Mouse (Mus musculus): Measurements from ENCODE around the gene Zfp263. TPM values are rescaled to one million over a fixed set of nuclear protein-coding genes. Genes with fewer than 3 reads are reported as not detected.

Zfp263 gene
- polyA plus RNA-seq, 1 experiment, result 22.5 TPM

DNA sequence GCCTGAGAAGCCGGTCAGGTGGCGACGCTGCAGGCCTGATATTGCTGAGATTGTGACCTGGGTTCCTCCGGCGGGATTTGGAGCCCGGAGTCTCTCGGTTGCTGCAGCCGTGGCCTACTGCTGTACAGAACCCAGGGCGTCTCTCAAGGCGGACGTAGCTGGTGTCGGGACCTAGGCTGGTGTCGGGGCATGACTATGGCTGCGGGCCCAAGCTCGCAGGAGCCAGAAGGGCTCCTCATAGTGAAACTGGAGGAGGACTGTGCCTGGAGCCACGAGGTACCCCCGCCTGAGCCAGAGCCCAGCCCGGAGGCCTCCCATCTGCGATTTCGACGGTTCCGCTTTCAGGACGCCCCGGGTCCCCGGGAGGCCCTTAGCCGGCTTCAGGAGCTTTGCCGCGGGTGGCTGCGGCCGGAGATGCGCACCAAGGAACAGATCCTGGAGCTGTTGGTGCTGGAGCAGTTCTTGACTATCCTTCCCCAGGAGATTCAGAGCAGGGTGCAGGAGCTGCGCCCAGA, 350 bp downstream of the Zfp263 start:
- no peak for DNase-seq (ENCODE audit: low read depth)
- TF ChIP-seq CTCF (IDR thresholded peaks at IDR 0.05; ENCODE audit: borderline replicate concordance, extremely low read depth, insufficient read depth, insufficient read length), result no peak

DNA sequence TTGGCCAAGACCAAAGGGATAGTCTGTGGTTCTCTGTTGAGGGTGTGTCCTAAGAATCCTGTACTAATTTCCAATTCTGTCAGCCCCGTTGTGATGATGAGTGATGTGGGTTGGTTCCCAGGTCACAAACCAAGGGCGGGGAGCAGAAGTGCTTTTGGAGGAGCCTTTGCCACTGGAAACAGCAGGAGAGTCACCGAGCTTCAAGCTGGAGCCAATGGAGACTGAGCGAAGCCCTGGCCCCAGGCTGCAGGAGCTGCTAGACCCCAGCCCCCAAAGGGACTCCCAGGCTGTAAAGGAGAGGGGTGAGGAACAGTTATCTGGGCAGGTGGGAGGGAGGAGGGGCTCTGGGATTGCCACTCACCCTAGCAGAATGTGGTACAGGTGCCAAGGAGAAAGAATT, 1.8 kb downstream of the Zfp263 start:
- TF ChIP-seq POLR2A (IDR thresholded peaks at IDR 0.05; ENCODE audit: borderline replicate concordance, extremely low read depth, insufficient read depth, insufficient read length, poor library complexity, severe bottlenecking) (no peak), CTCF (IDR thresholded peaks at IDR 0.05; ENCODE audit: borderline replicate concordance, extremely low read depth, insufficient read depth, insufficient read length) (no peak)
- DNase-seq (ENCODE audit: low read depth), result no peak

DNA sequence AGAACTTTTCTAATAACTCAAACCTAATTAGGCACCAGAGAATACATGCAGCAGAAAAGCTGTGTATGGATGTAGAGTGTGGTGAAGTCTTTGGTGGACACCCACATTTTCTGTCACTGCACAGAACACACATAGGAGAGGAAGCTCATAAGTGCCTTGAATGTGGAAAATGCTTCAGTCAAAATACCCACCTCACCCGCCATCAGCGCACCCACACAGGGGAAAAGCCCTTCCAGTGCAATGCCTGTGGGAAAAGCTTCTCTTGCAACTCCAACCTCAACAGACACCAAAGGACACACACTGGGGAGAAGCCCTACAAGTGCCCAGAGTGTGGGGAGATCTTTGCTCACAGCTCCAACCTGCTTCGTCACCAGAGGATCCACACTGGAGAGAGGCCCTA, 5.1 kb downstream of the Zfp263 start:
- no peak for DNase-seq (ENCODE audit: low read depth)

DNA sequence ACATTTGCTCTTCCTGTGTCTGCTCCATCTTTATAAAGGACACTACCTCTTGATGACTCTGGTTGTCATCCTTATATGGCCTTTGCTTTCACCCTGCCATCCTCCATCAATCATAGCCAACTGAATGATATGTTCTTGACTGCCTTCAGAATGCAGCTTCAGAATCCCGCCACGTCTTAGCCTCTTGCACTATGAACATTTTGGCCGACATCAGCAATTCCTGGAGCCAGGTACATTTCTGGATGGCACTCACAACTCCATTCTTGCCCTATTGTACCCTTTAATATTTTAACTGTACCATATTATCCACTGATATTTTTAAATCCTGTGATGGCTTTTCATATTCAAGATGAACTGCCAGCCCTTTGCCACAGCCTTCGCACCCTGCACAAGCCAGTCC, 27.7 kb downstream of the Zfp263 start:
- DNase-seq (ENCODE audit: low read depth), result no peak
- TF ChIP-seq POLR2A (IDR thresholded peaks at IDR 0.05; ENCODE audit: borderline replicate concordance, extremely low read depth, insufficient read depth, insufficient read length, poor library complexity, severe bottlenecking), result no peak
- TF ChIP-seq CTCF (IDR thresholded peaks at IDR 0.05; ENCODE audit: borderline replicate concordance, extremely low read depth, insufficient read depth, insufficient read length), result no peak

More for the DNA sequence above, 5.1 kb downstream of the Zfp263 start:
- TF ChIP-seq CTCF (IDR thresholded peaks at IDR 0.05; ENCODE audit: borderline replicate concordance, extremely low read depth, insufficient read depth, insufficient read length) (no peak), POLR2A (IDR thresholded peaks at IDR 0.05; ENCODE audit: borderline replicate concordance, extremely low read depth, insufficient read depth, insufficient read length, poor library complexity, severe bottlenecking) (no peak)

DNA sequence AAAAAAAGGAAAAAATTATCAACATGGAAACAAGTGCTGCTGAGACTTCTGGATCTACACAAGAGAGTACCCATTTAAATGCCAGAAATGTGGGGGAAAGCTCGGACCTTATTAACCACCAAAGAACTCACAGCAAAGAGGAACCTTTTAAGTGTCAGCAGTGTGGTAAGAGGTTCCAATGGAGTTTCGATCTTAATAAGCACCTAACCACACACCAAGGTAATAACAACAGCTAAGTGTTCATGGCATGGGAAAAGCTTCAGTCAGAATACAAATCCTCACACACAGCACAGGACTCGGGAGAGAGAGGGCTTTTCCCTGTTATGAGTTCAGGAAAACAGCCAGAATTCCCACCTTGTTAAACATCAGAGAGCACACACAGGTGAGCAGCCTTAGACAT, 32.5 kb downstream of the Zfp263 start:
- TF ChIP-seq POLR2A (IDR thresholded peaks at IDR 0.05; ENCODE audit: borderline replicate concordance, extremely low read depth, insufficient read depth, insufficient read length, poor library complexity, severe bottlenecking) (no peak), CTCF (IDR thresholded peaks at IDR 0.05; ENCODE audit: borderline replicate concordance, extremely low read depth, insufficient read depth, insufficient read length) (no peak)
- no peak for DNase-seq (ENCODE audit: low read depth)

DNA sequence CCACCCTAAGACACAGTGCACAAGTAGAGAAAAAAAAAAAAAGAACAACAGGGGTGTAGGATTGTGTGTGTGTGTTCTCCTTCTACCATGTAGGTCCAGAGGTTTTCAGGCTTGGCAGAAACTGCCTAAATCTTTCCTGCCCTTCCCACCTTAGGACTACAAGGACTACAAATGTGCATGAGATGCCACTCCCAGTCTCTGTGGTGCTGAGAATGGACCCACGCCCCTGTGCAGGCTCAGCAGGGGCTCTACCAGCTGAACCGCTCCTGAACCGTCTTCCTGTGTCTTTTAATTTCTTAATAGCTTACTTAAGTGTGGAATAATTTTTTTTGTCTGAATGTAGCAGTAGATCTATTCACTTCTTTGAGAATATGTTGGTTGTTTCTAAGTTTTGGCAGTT, 34.1 kb downstream of the Zfp263 start:
- TF ChIP-seq POLR2A (IDR thresholded peaks at IDR 0.05; ENCODE audit: borderline replicate concordance, extremely low read depth, insufficient read depth, insufficient read length, poor library complexity, severe bottlenecking), result no peak
- TF ChIP-seq CTCF (IDR thresholded peaks at IDR 0.05; ENCODE audit: borderline replicate concordance, extremely low read depth, insufficient read depth, insufficient read length), result no peak
- DNase-seq (ENCODE audit: low read depth), result no peak

DNA sequence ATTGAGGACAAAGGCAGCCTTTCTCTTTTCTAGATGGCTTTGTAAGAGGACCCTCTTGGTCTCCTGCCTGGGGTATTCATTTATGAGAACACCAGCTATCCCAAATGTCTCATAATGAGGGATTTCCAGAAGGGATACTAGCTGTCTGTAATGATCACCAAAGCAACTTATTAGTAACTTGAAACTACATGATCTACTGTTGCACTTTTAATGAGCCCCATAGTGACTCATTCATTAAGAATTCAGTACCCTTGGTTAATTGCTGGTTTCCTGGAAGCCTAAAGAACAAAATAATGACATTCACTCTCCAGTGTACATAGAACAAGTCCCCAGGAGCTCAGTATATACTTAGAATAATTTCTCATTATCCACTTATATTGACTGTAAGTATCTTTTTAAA, 37.3 kb downstream of the Zfp263 start:
- TF ChIP-seq POLR2A (IDR thresholded peaks at IDR 0.05; ENCODE audit: borderline replicate concordance, extremely low read depth, insufficient read depth, insufficient read length, poor library complexity, severe bottlenecking), result no peak
- no peak for TF ChIP-seq CTCF (IDR thresholded peaks at IDR 0.05; ENCODE audit: borderline replicate concordance, extremely low read depth, insufficient read depth, insufficient read length)
- peak; percentile 63 for DNase-seq (ENCODE audit: low read depth)

DNA sequence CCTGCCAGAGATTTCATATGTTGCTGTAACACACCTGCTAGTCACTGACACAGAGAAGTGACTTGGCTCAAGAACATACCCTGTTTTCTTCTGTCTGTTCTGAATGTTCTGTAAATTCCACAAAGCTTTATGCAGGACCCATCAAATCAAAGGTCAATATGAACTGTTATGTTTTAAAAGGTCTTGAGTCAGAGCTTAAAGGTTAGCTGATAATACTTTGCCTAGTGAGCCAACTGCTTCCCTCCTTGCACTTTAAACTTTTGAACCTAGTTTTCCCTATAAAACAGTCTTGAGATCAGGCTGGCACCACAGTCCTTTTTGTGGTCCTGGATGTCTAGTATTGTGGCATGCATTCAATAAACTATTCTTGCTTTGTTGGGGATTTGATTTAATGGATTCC, 44.5 kb downstream of the Zfp263 start:
- TF ChIP-seq POLR2A (IDR thresholded peaks at IDR 0.05; ENCODE audit: borderline replicate concordance, extremely low read depth, insufficient read depth, insufficient read length, poor library complexity, severe bottlenecking) (no peak), CTCF (IDR thresholded peaks at IDR 0.05; ENCODE audit: borderline replicate concordance, extremely low read depth, insufficient read depth, insufficient read length) (no peak)
- DNase-seq (ENCODE audit: low read depth), result no peak

Other genes starting within 250 kb of the Zfp263 start
- not detected in 2 replicates for gene Olfr161, start 153.1 kb upstream of the Zfp263 start, polyA plus RNA-seq (2012; rRNA removed)
- gene Mefv, start 26.0 kb upstream of the Zfp263 start, polyA plus RNA-seq (2012; rRNA removed), result 0.03 TPM in 2 replicates
- gene Olfr15, start 86.8 kb downstream of the Zfp263 start, polyA plus RNA-seq (2012; rRNA removed), result not detected in 2 replicates
- gene Zfp174, start 103.2 kb downstream of the Zfp263 start, polyA plus RNA-seq (2012; rRNA removed), result 3.6 and 3.8 TPM in 2 replicates
- gene Naa60, start 128.3 kb downstream of the Zfp263 start, polyA plus RNA-seq (2012; rRNA removed), result 72.8 and 84.8 TPM in 2 replicates
- gene Zfp597, start 140.5 kb downstream of the Zfp263 start, polyA plus RNA-seq (2012; rRNA removed), result 12.3 and 17.8 TPM in 2 replicates
- gene Gm20695, start 140.6 kb downstream of the Zfp263 start, polyA plus RNA-seq (2012; rRNA removed), result 0.27 and 0.73 TPM in 2 replicates
- gene 1700037C18Rik, start 164.6 kb downstream of the Zfp263 start, polyA plus RNA-seq (2012; rRNA removed), result 6.8 and 7.8 TPM in 2 replicates
- 22.5 and 26.0 TPM in 2 replicates for gene Cluap1, start 164.7 kb downstream of the Zfp263 start, polyA plus RNA-seq (2012; rRNA removed)
- 2.4 and 2.5 TPM in 2 replicates for gene Nlrc3, start 232.5 kb downstream of the Zfp263 start, polyA plus RNA-seq (2012; rRNA removed)